Comparison of ENCODE assay signal across 19 mouse cellular contexts in the genomic region with DNA sequence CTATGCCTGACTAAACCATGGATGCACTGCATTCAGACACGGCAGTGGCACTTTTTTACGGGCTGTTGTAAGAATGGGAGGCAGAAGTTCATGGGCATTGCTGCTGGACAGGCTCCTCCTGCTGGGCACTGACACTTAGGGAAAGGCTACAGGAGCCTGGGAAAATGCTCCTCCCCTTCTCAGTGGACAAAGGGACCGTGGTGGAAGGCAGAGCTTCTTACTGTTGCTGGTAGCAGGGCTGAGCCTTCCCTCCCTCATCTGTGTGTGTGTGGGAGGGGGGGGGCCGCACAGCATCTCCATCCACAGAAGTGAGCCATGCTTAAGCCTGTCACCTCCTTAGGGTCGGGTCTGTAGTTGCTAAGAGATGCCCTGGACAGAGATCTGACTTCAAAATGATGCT. TPM values are rescaled to one million over a fixed set of nuclear protein-coding genes. Genes with fewer than 3 reads are reported as not detected.
DNase-seq lines count a peak whose midpoint lies in the region; ATAC-seq and TF ChIP-seq lines count a peak whose summit lies in the region.
"Had no signal": no experiment of that assay in that cellular context is flagged by ENCODE, and none has a peak within 500 bp of the region (broad histone marks: within the 10 kb centered on the region; RNA-seq: fewer than 3 reads in every experiment).

No protein-coding gene starts in this region.

- H3K36me3 ChIP-seq in lung, postnatal 0 days (ENCODE audit: insufficient read depth, low read length) = no peaks in the 10 kb centered on the region; the same call in 1 of the 2 replicates
- peaks cover 26% of the 10 kb centered on the region for H3K36me3 ChIP-seq in hindbrain, embryonic 12.5 days

- H3K9me3 ChIP-seq in lung, postnatal 0 days (ENCODE audit: low read length) = no peaks in the 10 kb centered on the region
- H3K9me3 ChIP-seq in hindbrain, embryonic 12.5 days (replicated peaks) = no peaks in the 10 kb centered on the region

- H3K4me3 ChIP-seq in gastrocnemius, adult 2 months = no peak overlapping the region
- no peak overlapping the region for H3K4me3 ChIP-seq in lung, postnatal 0 days (ENCODE audit: low read depth, low read length)
- no peak overlapping the region for H3K4me3 ChIP-seq in hindbrain, embryonic 12.5 days
- H3K4me3 ChIP-seq: erythroblast, embryonic 14.5 days; myocyte had no signal

- H3K27me3 ChIP-seq in lung, postnatal 0 days (replicated peaks; ENCODE audit: insufficient read depth, low read length) = no peaks in the 10 kb centered on the region
- no peaks in the 10 kb centered on the region for H3K27me3 ChIP-seq in hindbrain, embryonic 12.5 days
- H3K27me3 ChIP-seq: Patski had no signal

- no peak overlapping the region for H3K9ac ChIP-seq in lung, postnatal 0 days (replicated peaks; ENCODE audit: low read depth)
- no peak overlapping the region for H3K9ac ChIP-seq in hindbrain, embryonic 12.5 days

- no peak for DNase-seq in gastrocnemius, adult 2 months
- no peak for DNase-seq in gastrocnemius, postnatal 36 days
- DNase-seq in lung, postnatal 0 days (ENCODE audit: low spot score) = no peak
- no peak for DNase-seq in lung, adult 18-20 months
- DNase-seq in retina, postnatal 1 day = peak; percentile 42
- no peak for DNase-seq in left cerebral cortex, adult 11 months (ENCODE audit: low spot score)
- no peak for DNase-seq in cerebellum, adult 11 months
- DNase-seq: cerebellum, postnatal 36 days had no signal

- H3K27ac ChIP-seq in gastrocnemius, adult 2 months = 0 out of 2 replicates have a peak overlapping the region, but pooled peaks have one; percentile 20
- no peak overlapping the region for H3K27ac ChIP-seq in lung, postnatal 0 days (ENCODE audit: low read length)
- H3K27ac ChIP-seq in hindbrain, embryonic 12.5 days = peak overlapping the region; percentile 7; the same call in 1 of the 2 replicates

- 56% methylated on average over 5 of the region's 5 CpGs for WGBS in lung, postnatal 0 days
- 48% methylated on average over 5 of the region's 5 CpGs for WGBS in hindbrain, embryonic 12.5 days

- intact Hi-C loops in gastrocnemius, adult 2 months (cut with DNase I) = no loop called here
- intact Hi-C loops in gastrocnemius, postnatal 36 days (cut with DNase I) = no loop called here

- no peak overlapping the region for H3K4me2 ChIP-seq in lung, postnatal 0 days (replicated peaks; ENCODE audit: low read depth, low read length)
- H3K4me2 ChIP-seq in hindbrain, embryonic 12.5 days (replicated peaks) = no peak overlapping the region

- TF ChIP-seq CTCF in gastrocnemius, adult 2 months (IDR thresholded peaks at IDR 0.05) = no peak
- 0 out of 2 replicates have a peak, but pooled peaks have one; percentile 14 for TF ChIP-seq CTCF in lung, postnatal 0 days (IDR thresholded peaks at IDR 0.05)

- no peak for ATAC-seq in lung, postnatal 0 days
- no peak for ATAC-seq in hindbrain, embryonic 12.5 days (ENCODE audit: low FRiP score)

- TF ChIP-seq EP300 in lung, postnatal 0 days (IDR thresholded peaks at IDR 0.05) = no peak

- no peaks in the 10 kb centered on the region for H3K4me1 ChIP-seq in lung, postnatal 0 days (ENCODE audit: insufficient read depth, low read depth, low read length)
- H3K4me1 ChIP-seq in hindbrain, embryonic 12.5 days = peaks cover 11% of the 10 kb centered on the region

RNA-seq across cellular contexts. Expression of a gene that starts 5.2 kb away (rescaled TPM):
- not detected for total RNA-seq in gastrocnemius, adult 2 months (2021)
- total RNA-seq in gastrocnemius, postnatal 36 days (2021) = not detected
- polyA plus RNA-seq in lung, postnatal 0 days (2015; fragmentation: Nextera tagmentation; extraction: Ambion mirVana) = not detected in 2 replicates
- polyA plus RNA-seq in hindbrain, embryonic 12.5 days (2016; fragmentation: Nextera tagmentation; extraction: Ambion mirVana) = 0.18 TPM in 1 of 2 replicates, not detected in the other
- total RNA-seq: adrenal gland, postnatal 4 days; gastrocnemius, adult 8-10 months; left cerebral cortex, postnatal 10 days had no signal
- polyA plus RNA-seq: C2C12; erythroblast, embryonic 14.5 days; heart, embryonic 14.5 days; kidney, embryonic 16.5 days; liver, embryonic 16.5 days; myocyte; Patski had no signal

RNA-seq across cellular contexts. Expression of a gene that starts 23.3 kb away (rescaled TPM):
- 1 to 10 TPM; 1.3 to 1.4 TPM for total RNA-seq in gastrocnemius, adult 2 months (2021)
- 1 to 10 TPM; 1.2 to 1.5 TPM for total RNA-seq in gastrocnemius, postnatal 36 days (2021)
- polyA plus RNA-seq in lung, postnatal 0 days (2015; fragmentation: Nextera tagmentation; extraction: Ambion mirVana) = 8.0 and 8.9 TPM in 2 replicates
- 6.7 and 7.3 TPM in 2 replicates for polyA plus RNA-seq in hindbrain, embryonic 12.5 days (2016; fragmentation: Nextera tagmentation; extraction: Ambion mirVana)

RNA-seq across cellular contexts. Expression of a gene that starts 24.5 kb away (rescaled TPM):
- 1 to 10 TPM; 3.3 to 4.1 TPM for total RNA-seq in gastrocnemius, adult 2 months (2021)
- 1 to 10 TPM; 3.7 to 3.8 TPM for total RNA-seq in gastrocnemius, postnatal 36 days (2021)
- polyA plus RNA-seq in lung, postnatal 0 days (2015; fragmentation: Nextera tagmentation; extraction: Ambion mirVana) = 6.1 and 6.2 TPM in 2 replicates
- 20.2 and 21.4 TPM in 2 replicates for polyA plus RNA-seq in hindbrain, embryonic 12.5 days (2016; fragmentation: Nextera tagmentation; extraction: Ambion mirVana)
